Mouse (Mus musculus) MEL (cell line): ENCODE results near the gene Myh1.

Source experiments
- CTCF ChIP-seq, 3 experiments: IDR thresholded peaks in 2 of 3; conservative IDR thresholded peaks in 1 of 3; 2 replicates each; pipeline ENCODE4 v1.5.1; 2011 to 2012; ENCODE audit warnings: low read length in 3 of 3, low read depth in 2 of 3, mild to moderate bottlenecking in 2 of 3, improper control_type of control experiment in 1 of 3, inconsistent platforms in 1 of 3, mixed read lengths in 1 of 3, moderate library complexity in 1 of 3; ENCODE audit not compliant: control insufficient read depth in 1 of 3, insufficient read depth in 1 of 3, poor library complexity in 1 of 3, severe bottlenecking in 1 of 3
- EP300 ChIP-seq, 2 experiments: IDR thresholded peaks; 2 replicates each; pipeline ENCODE4 v1.6.1; 2011; ENCODE audit warnings: improper control_type of control experiment in 2 of 2, low read length in 2 of 2, low read depth in 1 of 2, mild to moderate bottlenecking in 1 of 2
- POLR2A ChIP-seq, 2 experiments: IDR thresholded peaks; 2 replicates each; pipeline ENCODE4 v1.6.1; 2011 to 2012; ENCODE audit warnings: low read length in 2 of 2, mild to moderate bottlenecking in 2 of 2, control low read depth in 1 of 2, improper control_type of control experiment in 1 of 2, low read depth in 1 of 2, moderate library complexity in 1 of 2; ENCODE audit not compliant: control insufficient read depth in 1 of 2, insufficient read depth in 1 of 2, poor library complexity in 1 of 2
- ZMIZ1 ChIP-seq: IDR thresholded peaks from 2 replicates; pipeline ENCODE4 v1.6.1; 2012; ENCODE audit warnings: low read depth, mild to moderate bottlenecking, inconsistent platforms, low read length, improper control_type of control experiment, moderate library complexity

DNA sequence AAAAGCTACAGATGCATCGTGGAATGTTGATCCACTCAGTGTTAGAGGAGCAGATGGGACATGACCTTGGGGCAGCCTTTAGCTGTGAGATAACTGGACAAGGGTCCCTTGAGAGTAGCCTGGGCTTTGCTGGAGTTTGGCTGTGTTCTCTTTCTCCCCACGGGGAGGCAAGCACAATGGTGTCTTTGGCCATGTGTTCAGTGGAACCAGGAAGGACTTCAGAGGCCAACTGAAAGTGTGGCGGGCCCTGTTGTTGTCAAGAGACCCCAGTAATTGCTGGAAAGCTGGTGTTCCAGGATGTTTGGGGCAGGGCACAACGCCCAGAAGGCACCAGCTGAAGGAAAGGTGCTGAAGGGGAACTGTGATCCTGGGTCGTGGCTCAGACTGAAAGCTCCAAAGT is 30.6 kb upstream of the Myh1 start:
- TF ChIP-seq CTCF (IDR thresholded peaks at IDR 0.05 in 2 of 3, conservative IDR thresholded peaks at IDR 0.05 in 1 of 3; ENCODE audit: control insufficient read depth in 1 of 3, insufficient read depth in 1 of 3, low read depth in 2 of 3, low read length in 3 of 3, poor library complexity in 1 of 3, severe bottlenecking in 1 of 3) (no peak), POLR2A (IDR thresholded peaks at IDR 0.05; ENCODE audit: control insufficient read depth in 1 of 2, insufficient read depth in 1 of 2, low read depth in 1 of 2, low read length in 2 of 2, poor library complexity in 1 of 2) (no peak), EP300 (IDR thresholded peaks at IDR 0.05; ENCODE audit: low read depth in 1 of 2, low read length in 2 of 2) (no peak), ZMIZ1 (no peak)
